Mouse (Mus musculus): ENCODE measurements around the gene Mrgprb5. TPM values are rescaled to one million over a fixed set of nuclear protein-coding genes. Genes with fewer than 3 reads are reported as not detected.
"Not testable (repeated sequence)": the region's sequence is repeated elsewhere in the genome, so short reads cannot be mapped to it uniquely, and the experiment has no call there.

Mrgprb5 gene
- polyA plus RNA-seq (2012; rRNA removed): not detected in 2 replicates

- H3K4me1 ChIP-seq (ENCODE audit: control insufficient read depth, insufficient read depth, low read length): no peaks in the 10 kb centered on the region
- no peak within 1 kb of the TSS for H3K4me3 ChIP-seq (ENCODE audit: control insufficient read depth, low read depth, low read length)
- H3K27me3 ChIP-seq (ENCODE audit: control insufficient read depth, insufficient read depth, low read length): no peaks in the 10 kb centered on the region
- H3K36me3 ChIP-seq (ENCODE audit: control insufficient read depth, insufficient read depth, low read length): no peaks in the 10 kb centered on the region
- TF ChIP-seq POLR2A (IDR thresholded peaks at IDR 0.05; ENCODE audit: control insufficient read depth, low read depth, low read length) (no peak), CTCF (IDR thresholded peaks at IDR 0.05; ENCODE audit: control insufficient read depth, insufficient read depth, insufficient replicate concordance, low read depth, low read length) (no peak)
- no peak within 1 kb of the TSS for H3K27ac ChIP-seq (ENCODE audit: control insufficient read depth, insufficient read depth, low read depth, low read length)
Observed at GRCm38 (mm10) chr7:48168919-48169318, at the start of gene Mrgprb5. Gene Mrgprb5 (minus strand): TSS chr7:48169019.

GRCm38 (mm10) chr7:48199188-48199587 is 30.4 kb upstream of the Mrgprb5 start, which contains the start of gene Mrgprb4:
Gene Mrgprb4 (minus strand): TSS chr7:48199288.
- H3K27me3 ChIP-seq (ENCODE audit: control insufficient read depth, insufficient read depth, low read length): no peaks in the 10 kb centered on the region
- no peaks in the 10 kb centered on the region for H3K4me1 ChIP-seq (ENCODE audit: control insufficient read depth, insufficient read depth, low read length)
- H3K27ac ChIP-seq (ENCODE audit: control insufficient read depth, insufficient read depth, low read depth, low read length): no peak within 1 kb of the TSS
- H3K4me3 ChIP-seq (ENCODE audit: control insufficient read depth, low read depth, low read length): no peak within 1 kb of the TSS
- no peaks in the 10 kb centered on the region for H3K36me3 ChIP-seq (ENCODE audit: control insufficient read depth, insufficient read depth, low read length)
- no peak for TF ChIP-seq POLR2A (IDR thresholded peaks at IDR 0.05; ENCODE audit: control insufficient read depth, low read depth, low read length)
- TF ChIP-seq CTCF (IDR thresholded peaks at IDR 0.05; ENCODE audit: control insufficient read depth, insufficient read depth, insufficient replicate concordance, low read depth, low read length): no peak

GRCm38 (mm10) chr7:48167471-48167870 is 1.3 kb downstream of the Mrgprb5 start:
- no peak overlapping the region for H3K27ac ChIP-seq (ENCODE audit: control insufficient read depth, insufficient read depth, low read depth, low read length)
- no peaks in the 10 kb centered on the region for H3K36me3 ChIP-seq (ENCODE audit: control insufficient read depth, insufficient read depth, low read length)
- H3K4me3 ChIP-seq (ENCODE audit: control insufficient read depth, low read depth, low read length): no peak overlapping the region
- H3K27me3 ChIP-seq (ENCODE audit: control insufficient read depth, insufficient read depth, low read length): no peaks in the 10 kb centered on the region
- no peaks in the 10 kb centered on the region for H3K4me1 ChIP-seq (ENCODE audit: control insufficient read depth, insufficient read depth, low read length)
- TF ChIP-seq POLR2A (IDR thresholded peaks at IDR 0.05; ENCODE audit: control insufficient read depth, low read depth, low read length) (no peak), CTCF (IDR thresholded peaks at IDR 0.05; ENCODE audit: control insufficient read depth, insufficient read depth, insufficient replicate concordance, low read depth, low read length) (no peak)

GRCm38 (mm10) chr7:48138248-48138702 is 30.5 kb downstream of the Mrgprb5 start:
- H3K4me3 ChIP-seq (ENCODE audit: control insufficient read depth, low read depth, low read length): peak overlapping the region; percentile 54
- H3K4me1 ChIP-seq (ENCODE audit: control insufficient read depth, insufficient read depth, low read length): peaks cover 2% of the 10 kb centered on the region; the same call in 1 of the 2 replicates
- H3K36me3 ChIP-seq (ENCODE audit: control insufficient read depth, insufficient read depth, low read length): no peaks in the 10 kb centered on the region
- TF ChIP-seq CTCF (IDR thresholded peaks at IDR 0.05; ENCODE audit: control insufficient read depth, insufficient read depth, insufficient replicate concordance, low read depth, low read length): no peak
- no peak for TF ChIP-seq POLR2A (IDR thresholded peaks at IDR 0.05; ENCODE audit: control insufficient read depth, low read depth, low read length)
- H3K27me3 ChIP-seq (ENCODE audit: control insufficient read depth, insufficient read depth, low read length): no peaks in the 10 kb centered on the region
- no peak overlapping the region for H3K27ac ChIP-seq (ENCODE audit: control insufficient read depth, insufficient read depth, low read depth, low read length)

GRCm38 (mm10) chr7:48137216-48138077 is 31.4 kb downstream of the Mrgprb5 start:
- peaks cover 2% of the 10 kb centered on the region; the same call in 1 of the 2 replicates for H3K4me1 ChIP-seq (ENCODE audit: control insufficient read depth, insufficient read depth, low read length)
- H3K27me3 ChIP-seq (ENCODE audit: control insufficient read depth, insufficient read depth, low read length): no peaks in the 10 kb centered on the region
- H3K4me3 ChIP-seq (ENCODE audit: control insufficient read depth, low read depth, low read length): peak overlapping the region; percentile 40
- H3K27ac ChIP-seq (ENCODE audit: control insufficient read depth, insufficient read depth, low read depth, low read length): no peak overlapping the region
- no peaks in the 10 kb centered on the region for H3K36me3 ChIP-seq (ENCODE audit: control insufficient read depth, insufficient read depth, low read length)
- TF ChIP-seq POLR2A (IDR thresholded peaks at IDR 0.05; ENCODE audit: control insufficient read depth, low read depth, low read length) (no peak), CTCF (IDR thresholded peaks at IDR 0.05; ENCODE audit: control insufficient read depth, insufficient read depth, insufficient replicate concordance, low read depth, low read length) (no peak)

- Histone ChIP-seq H3K27ac (ENCODE audit: control insufficient read depth, insufficient read depth, low read depth, low read length) (no peak overlapping the region), H3K36me3 (ENCODE audit: control insufficient read depth, insufficient read depth, low read length) (no peaks in the 10 kb centered on the region), H3K4me1 (ENCODE audit: control insufficient read depth, insufficient read depth, low read length) (peaks cover 2% of the 10 kb centered on the region; the same call in 1 of the 2 replicates), H3K4me3 (ENCODE audit: control insufficient read depth, low read depth, low read length) (no peak overlapping the region), H3K27me3 (ENCODE audit: control insufficient read depth, insufficient read depth, low read length) (no peaks in the 10 kb centered on the region)
- TF ChIP-seq POLR2A (IDR thresholded peaks at IDR 0.05; ENCODE audit: control insufficient read depth, low read depth, low read length) (no peak), CTCF (IDR thresholded peaks at IDR 0.05; ENCODE audit: control insufficient read depth, insufficient read depth, insufficient replicate concordance, low read depth, low read length) (no peak)
Observed at GRCm38 (mm10) chr7:48132674-48133073, 36.1 kb downstream of the Mrgprb5 start.

- not testable (repeated sequence) for H3K4me3 ChIP-seq (ENCODE audit: control insufficient read depth, low read depth, low read length); H3K27me3 ChIP-seq (ENCODE audit: control insufficient read depth, insufficient read depth, low read length); H3K36me3 ChIP-seq (ENCODE audit: control insufficient read depth, insufficient read depth, low read length); H3K4me1 ChIP-seq (ENCODE audit: control insufficient read depth, insufficient read depth, low read length); H3K27ac ChIP-seq (ENCODE audit: control insufficient read depth, insufficient read depth, low read depth, low read length)
Observed at GRCm38 (mm10) chr7:48132247-48132646, 36.6 kb downstream of the Mrgprb5 start.

- not testable (repeated sequence) for H3K36me3 ChIP-seq (ENCODE audit: control insufficient read depth, insufficient read depth, low read length); H3K4me3 ChIP-seq (ENCODE audit: control insufficient read depth, low read depth, low read length); H3K4me1 ChIP-seq (ENCODE audit: control insufficient read depth, insufficient read depth, low read length); H3K27ac ChIP-seq (ENCODE audit: control insufficient read depth, insufficient read depth, low read depth, low read length); H3K27me3 ChIP-seq (ENCODE audit: control insufficient read depth, insufficient read depth, low read length)
Observed at GRCm38 (mm10) chr7:48131820-48132219, 37.0 kb downstream of the Mrgprb5 start.

All from testis, adult 2 months (tissue).